Mouse (Mus musculus) megakaryocyte, adult 5-6 weeks (primary cell): ENCODE measurements around the gene Otos. TPM values are rescaled to one million over a fixed set of nuclear protein-coding genes. Genes with fewer than 3 reads are reported as not detected.
A peak's percentile ranks its signal among the peaks of the same experiment; 100 is the strongest.

Source experiments
- ATAC-seq: 2 replicates; pipeline ENCODE4 v1.8.0; 2016; ENCODE audit warnings: mild to moderate bottlenecking, inconsistent platforms; ENCODE audit not compliant: poor library complexity, severe bottlenecking
- total RNA-seq, 2 experiments: library from RNA; stranded (forward) in 1 of 2; stranded (reverse) in 1 of 2; fragments of 153-499, 151-499 nt in 1 of 2; fragments of 221-1000, 200-1000 nt in 1 of 2; gene quantifications; 2 replicates each; pipeline versions ENCODE4 v1.2.3 to v1.2.4; 2015 to 2017

The Otos gene
- total RNA-seq, 2 experiments from 2014 or later = 0.85 to 1.8 TPM

GRCm38 (mm10) chr1:92614516-92614915 is 34.1 kb downstream of the Otos start:
- ATAC-seq = no peak

DNA sequence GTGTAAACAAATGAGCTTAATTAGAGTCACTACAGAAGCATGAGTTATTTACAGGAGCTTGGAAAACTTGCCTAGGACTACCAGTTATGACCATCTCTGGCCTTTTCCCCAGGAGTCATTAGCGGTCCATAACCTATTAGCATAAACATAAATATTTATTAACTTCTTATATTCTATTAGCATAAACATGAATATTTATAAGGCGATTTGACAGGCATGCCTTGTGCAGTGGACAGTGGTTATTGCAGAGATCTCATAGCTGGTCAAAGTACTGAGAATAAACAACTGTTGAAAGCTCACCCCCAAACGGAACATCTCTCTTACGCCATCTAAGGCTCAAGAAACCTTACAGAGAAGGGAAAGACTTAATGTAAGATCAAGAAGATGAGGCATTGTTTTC is 35.5 kb downstream of the Otos start:
- no peak for ATAC-seq

DNA sequence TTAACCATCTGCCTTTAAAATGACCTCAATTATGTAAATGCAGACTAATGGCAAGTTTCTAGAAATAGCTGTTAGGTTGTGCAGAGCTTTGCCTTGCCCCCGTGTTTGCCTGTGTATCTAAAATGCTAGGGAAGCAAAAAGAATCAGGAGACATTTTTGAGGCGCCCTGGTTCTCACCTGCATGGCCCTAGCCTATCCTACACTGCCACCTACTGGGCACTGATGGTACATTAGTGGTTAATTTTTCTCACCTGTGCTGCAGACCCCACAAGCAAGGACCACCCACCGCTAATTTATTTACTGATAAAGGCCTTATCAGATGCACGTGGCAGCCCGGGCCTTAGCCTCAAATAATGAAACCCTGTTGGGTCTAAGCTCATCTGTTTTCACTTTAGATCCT is 37.6 kb downstream of the Otos start:
- peak; percentile 71 for ATAC-seq

GRCm38 (mm10) chr1:92607711-92608110 is 40.9 kb downstream of the Otos start:
- ATAC-seq = no peak

DNA sequence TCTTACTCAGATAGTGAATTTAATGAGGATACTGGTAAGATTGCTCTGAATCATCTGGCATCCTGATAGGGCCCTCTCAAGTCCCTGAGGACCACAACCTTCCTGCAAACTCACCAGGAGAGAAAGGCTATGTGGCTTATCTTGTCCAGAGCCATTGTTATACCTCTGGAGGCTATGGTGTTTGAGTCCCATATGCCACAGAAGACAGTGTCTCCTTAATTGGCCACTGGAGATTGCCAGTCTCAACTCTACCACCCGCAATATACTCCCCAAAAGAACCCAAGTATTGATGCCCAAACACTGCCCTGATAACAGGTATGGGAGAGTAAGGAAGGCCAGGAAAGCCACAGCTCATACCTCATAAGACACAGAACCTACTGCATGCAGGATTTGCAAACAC is 43.2 kb downstream of the Otos start, which contains the start of gene Olfr1410:
Gene Olfr1410, plus strand, starts transcription at position 301 of the 400 bp plus-strand sequence.
- ATAC-seq = no peak

DNA sequence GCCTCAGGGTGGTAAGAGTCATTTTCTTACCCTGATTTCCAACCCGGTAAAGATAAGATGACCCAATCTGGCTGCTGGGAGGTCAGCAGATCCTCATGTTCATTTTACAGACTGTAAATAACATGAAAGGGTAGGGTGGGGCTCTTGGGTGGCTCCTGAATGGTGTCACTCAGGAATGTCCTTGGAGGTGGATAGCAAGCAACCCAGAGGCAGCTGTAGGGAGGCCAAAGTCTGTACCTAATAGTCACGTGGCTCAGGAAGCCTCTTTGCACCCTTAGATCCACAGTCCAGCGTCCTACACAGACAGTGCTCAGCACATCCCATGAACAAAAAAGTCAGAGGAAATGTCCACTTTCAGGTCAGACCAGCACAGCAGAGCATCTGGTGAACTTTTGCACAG is 52.6 kb downstream of the Otos start:
- no peak for ATAC-seq

Other genes with a start within 250 kb of the Otos start
- 112 TPM in 2 replicates for gene Ndufa10, start 175.0 kb downstream of the Otos start, total RNA-seq (2015)
- 72.1 and 76.6 TPM in 2 replicates for gene Ndufa10, start 175.0 kb downstream of the Otos start, total RNA-seq (2017)
- not detected in 2 replicates for gene Olfr1416, start 163.7 kb downstream of the Otos start, total RNA-seq (2015)
- not detected in 2 replicates for gene Olfr1416, start 163.7 kb downstream of the Otos start, total RNA-seq (2017)
- gene Olfr1415, start 152.7 kb downstream of the Otos start, total RNA-seq (2015) = not detected in 2 replicates
- not detected in 2 replicates for gene Olfr1415, start 152.7 kb downstream of the Otos start, total RNA-seq (2017)
- not detected in 2 replicates for gene Olfr1414, start 130.2 kb downstream of the Otos start, total RNA-seq (2015)
- gene Olfr1414, start 130.2 kb downstream of the Otos start, total RNA-seq (2017) = not detected in 2 replicates
- not detected in 2 replicates for gene Olfr1413, start 77.5 kb downstream of the Otos start, total RNA-seq (2015)
- gene Olfr1413, start 77.5 kb downstream of the Otos start, total RNA-seq (2017) = not detected in 2 replicates
- gene Olfr1412, start 63.1 kb downstream of the Otos start, total RNA-seq (2015) = not detected in 2 replicates
- gene Olfr1412, start 63.1 kb downstream of the Otos start, total RNA-seq (2017) = not detected in 2 replicates
- not detected in 2 replicates for gene Olfr1411, start 54.4 kb downstream of the Otos start, total RNA-seq (2015)
- gene Olfr1411, start 54.4 kb downstream of the Otos start, total RNA-seq (2017) = not detected in 2 replicates
- gene Olfr1410, start 43.1 kb downstream of the Otos start, total RNA-seq (2015) = not detected in 2 replicates
- not detected in 2 replicates for gene Olfr1410, start 43.1 kb downstream of the Otos start, total RNA-seq (2017)
- not detected in 2 replicates for gene Olfr12, start 31.1 kb downstream of the Otos start, total RNA-seq (2015)
- not detected in 2 replicates for gene Olfr12, start 31.1 kb downstream of the Otos start, total RNA-seq (2017)
- 178 and 190 TPM in 2 replicates for gene Cops9, start 6.9 kb downstream of the Otos start, total RNA-seq (2015)
- gene Cops9, start 6.9 kb downstream of the Otos start, total RNA-seq (2017) = 166 and 180 TPM in 2 replicates
- 13.7 and 17.2 TPM in 2 replicates for gene Gpc1, start 182.8 kb upstream of the Otos start, total RNA-seq (2015)
- gene Gpc1, start 182.8 kb upstream of the Otos start, total RNA-seq (2017) = 19.9 and 20.4 TPM in 2 replicates